Mouse (Mus musculus) adrenal gland, postnatal 25 days (tissue): ENCODE measurements around the gene Nicn1. TPM values are rescaled to one million over a fixed set of nuclear protein-coding genes. Genes with fewer than 3 reads are reported as not detected.
"Not testable (repeated sequence)": the region's sequence is repeated elsewhere in the genome, so short reads cannot be mapped to it uniquely, and the experiment has no call there.

ENCODE experiments used
- DNase-seq: peaks from one replicate; pipeline ENCODE4 v3.0.0; 2021; ENCODE audit warnings: mixed read lengths
- total RNA-seq: library from RNA; stranded (reverse); gene quantifications from 2 replicates; pipeline ENCODE4 v1.2.3, GENCODE M21; 2021

Nicn1 gene
- total RNA-seq, 1 experiment from 2014 or later: 22.3 TPM

DNA sequence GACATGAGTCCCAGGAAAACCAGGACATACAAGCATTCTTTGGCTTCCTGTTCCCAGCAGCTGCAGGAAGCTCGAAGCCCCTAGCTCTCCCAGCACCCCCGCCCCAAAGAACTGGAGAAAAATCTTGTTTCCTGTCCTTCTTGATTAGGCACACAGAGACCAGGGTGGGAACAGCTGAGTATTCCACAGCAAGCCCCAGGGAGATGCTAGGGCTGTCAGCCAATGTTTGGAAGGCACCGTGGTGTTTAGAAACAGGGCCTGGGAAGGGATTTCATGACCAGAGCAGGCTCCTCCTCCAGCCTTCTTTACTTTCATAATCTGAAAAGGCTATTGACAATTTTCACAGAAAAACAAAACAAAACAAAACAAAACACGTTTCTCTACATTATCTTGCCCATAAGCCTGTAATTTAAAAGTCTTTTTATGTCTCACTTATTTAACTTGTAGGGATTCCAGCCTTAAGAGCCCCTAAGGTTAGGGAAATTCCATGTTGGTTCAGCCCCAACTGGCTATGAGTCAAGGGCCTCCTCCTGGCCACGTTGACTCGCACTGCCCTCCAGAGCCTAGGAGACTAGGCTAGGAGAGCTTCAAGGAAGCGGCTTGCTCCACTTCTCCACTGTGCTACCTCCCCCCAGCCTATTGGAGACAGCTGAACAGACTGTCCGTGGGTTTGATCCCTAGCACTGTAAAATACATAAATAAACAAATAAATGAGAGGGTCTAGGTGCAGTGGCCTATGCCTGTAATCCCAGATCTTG lies 10.0 kb upstream of the Nicn1 start:
- peak; percentile 58 for DNase-seq

DNA sequence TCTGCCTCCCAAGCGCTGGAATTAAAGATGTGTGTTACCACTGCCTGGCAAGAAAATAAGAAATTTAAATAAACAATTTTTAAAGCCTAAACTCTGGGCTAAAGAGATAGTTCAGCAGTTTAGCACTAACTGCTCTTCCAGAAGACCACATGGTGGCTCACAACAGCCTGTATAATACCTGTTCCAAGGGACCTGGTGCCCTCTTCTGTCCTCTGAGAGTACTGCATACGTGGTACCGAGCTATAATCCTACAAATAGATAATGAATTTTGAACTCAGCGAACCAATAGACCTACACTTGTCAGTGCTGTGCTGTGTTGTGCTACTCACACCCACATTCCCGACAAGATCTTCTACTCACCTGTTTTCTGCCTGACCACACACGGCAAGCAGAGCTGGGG lies 5.8 kb upstream of the Nicn1 start:
- peak; percentile 71 for DNase-seq

- DNase-seq: not testable (repeated sequence)
These were observed 2.5 kb upstream of the Nicn1 start for GRCm38 (mm10) chr9:108287526-108288238.

- no peak for DNase-seq
These were observed 882 bp upstream of the Nicn1 start for GRCm38 (mm10) chr9:108289347-108289746.

DNA sequence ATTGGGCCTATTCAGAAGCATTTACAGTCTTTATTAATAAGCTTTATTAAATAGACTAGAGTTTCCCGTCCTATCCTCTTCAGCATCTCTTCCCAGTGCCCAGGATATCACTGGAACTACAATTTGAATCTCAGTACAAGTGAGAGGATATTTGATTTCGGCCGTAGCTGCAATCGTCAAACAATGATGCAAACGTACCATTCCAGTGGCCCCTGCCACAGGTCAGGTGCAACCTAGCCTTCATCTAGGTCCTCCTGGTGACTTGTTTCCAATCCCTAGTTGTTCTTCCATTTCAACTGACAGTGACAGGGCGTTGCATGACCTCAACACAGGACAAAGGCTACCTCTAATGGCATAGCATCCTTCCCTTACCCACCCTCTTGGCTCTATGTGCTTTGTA lies 544 bp downstream of the Nicn1 start:
- no peak for DNase-seq

DNA sequence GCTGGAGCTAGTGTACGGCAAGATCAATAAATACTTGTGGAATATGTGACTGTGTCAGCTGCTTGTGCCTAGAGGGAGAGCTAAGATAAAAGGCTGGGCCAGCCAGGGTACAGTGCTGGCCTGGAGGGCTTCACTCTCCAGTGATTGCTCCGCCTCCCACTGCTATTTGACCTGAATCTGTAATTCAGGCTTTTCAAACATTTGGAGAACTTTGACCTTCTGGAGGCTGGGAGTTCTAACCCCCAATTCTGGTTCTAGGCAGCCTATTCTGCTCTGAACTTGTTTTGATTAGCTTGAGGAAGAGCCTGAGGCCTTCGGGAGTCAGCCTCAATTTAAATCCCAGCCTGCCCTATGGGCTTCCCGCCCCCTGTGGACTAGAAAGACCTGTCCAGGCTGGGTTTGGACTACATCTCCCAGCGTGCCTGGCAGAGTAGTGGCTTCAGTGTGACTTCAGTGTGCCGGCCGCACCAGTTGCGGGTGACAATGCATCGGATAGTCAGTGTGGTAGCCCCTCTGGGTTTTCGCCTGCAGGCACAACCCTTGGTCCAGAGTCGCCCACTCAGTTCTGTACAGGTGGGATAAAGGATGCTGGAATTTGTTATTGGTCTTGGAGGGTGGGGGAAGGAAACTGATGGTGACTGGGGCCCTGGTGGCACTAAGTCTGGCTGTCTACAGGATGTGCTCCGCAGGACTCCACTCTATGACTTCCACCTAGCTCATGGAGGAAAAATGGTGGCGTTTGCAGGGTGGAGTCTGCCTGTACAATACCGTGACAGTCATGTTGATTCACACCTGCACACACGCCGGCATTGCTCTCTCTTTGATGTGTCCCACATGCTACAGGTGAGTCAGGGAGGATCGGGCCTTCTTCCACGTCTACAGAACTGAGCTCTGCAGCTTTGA lies 6.5 kb downstream of the Nicn1 start, which contains the start of gene Amt:
TSS of gene Amt (plus strand) at position 401 of the 903 bp plus-strand sequence.
- DNase-seq: no peak

GRCm38 (mm10) chr9:108301853-108302252 lies 11.6 kb downstream of the Nicn1 start:
- no peak for DNase-seq

GRCm38 (mm10) chr9:108304716-108305115 lies 14.5 kb downstream of the Nicn1 start:
- no peak for DNase-seq

- no peak for DNase-seq
These were observed 14.9 kb downstream of the Nicn1 start for GRCm38 (mm10) chr9:108305170-108305569.

DNA sequence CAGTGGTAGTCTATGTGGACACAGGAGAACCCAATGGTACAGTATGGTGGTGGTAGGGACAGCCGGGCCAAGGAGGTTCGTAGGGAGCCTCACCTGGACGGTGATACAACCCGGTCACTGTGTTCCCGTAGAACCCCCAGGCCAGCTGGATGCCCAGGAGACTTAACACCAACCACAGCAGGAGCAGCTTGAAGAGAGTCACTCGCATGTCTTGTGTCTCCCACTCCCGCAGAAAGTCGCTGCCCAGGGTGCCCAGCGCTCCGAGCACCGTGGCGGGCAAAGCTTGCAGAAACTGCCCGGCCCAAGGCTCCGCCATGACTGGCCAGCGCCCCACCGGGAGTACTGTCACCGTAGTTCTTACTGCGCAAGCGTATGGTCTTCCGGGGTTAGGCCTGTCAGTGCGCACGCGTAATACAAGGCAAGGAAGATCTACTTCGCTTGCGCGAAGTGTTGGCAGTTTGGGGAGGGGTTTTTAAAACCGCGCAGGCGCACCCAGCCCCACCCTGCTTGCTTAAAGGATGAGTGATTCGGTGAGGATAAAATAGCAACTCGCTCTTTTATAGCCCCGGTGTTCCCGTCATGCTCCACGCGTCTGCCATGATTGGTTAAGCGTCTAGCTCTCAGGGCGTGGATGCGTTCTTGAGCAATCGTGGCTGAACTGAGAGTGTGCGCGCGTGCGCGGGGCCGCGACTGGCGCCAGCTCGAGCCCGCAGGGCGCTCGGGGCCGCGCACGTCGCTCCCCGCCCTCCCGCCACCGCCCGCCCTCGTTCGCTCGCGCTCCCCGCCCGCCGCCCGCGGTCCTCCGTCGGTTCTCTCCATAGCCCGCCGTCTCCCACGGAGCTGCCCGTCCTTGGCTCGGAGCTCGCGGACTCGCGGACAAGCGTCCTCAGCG lies 15.6 kb downstream of the Nicn1 start, which contains the start of the genes Rhoa and Tcta:
TSS of gene Rhoa (plus strand) at position 501 of the 892 bp plus-strand sequence.
TSS of gene Tcta (minus strand) at position 532 of the 892 bp plus-strand sequence.
- DNase-seq: peak; percentile 96

DNA sequence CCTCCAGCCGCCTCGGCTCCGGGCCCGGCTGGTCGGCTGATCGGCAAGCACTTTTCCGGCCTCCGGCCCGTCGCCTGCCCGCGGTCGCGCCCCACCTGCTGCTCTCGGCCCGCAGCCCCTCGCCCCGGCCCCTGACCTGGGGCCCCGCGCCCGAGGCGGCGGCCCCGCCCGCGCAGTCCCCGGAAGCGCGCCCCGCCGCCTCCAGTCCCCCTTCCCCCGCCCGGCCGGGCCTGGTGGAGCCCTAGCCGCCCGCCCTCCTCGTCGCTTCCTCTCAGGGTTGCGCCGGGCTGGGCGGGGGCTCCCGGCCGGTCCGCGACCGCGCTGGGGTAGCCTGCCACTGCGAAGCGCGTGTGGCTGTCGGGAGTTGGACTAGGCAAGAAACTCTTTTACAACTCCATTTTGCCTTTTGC lies 16.3 kb downstream of the Nicn1 start:
- peak; percentile 89 for DNase-seq

- no peak for DNase-seq
These were observed 17.0 kb downstream of the Nicn1 start for GRCm38 (mm10) chr9:108307021-108307807.

GRCm38 (mm10) chr9:108308141-108308540 lies 17.9 kb downstream of the Nicn1 start:
- DNase-seq: no peak

DNA sequence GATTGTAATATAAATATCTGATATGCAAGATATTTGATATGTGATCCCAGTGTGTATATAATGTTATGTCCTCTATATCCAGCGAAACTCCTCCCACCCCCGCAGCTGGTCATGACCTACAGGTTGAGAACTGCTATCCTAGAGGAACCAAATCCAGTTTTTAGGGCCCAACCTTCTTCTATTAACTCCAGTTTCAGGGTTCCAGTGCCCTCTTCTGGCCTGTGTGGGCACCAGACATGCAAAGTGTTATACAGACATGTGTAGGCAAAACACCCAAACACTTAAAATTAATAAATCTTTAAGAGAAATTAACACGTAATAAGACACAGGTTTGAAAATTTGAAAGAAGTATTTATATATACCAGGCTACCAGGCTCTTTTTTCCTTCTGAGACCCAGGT lies 27.3 kb downstream of the Nicn1 start:
- no peak for DNase-seq

DNA sequence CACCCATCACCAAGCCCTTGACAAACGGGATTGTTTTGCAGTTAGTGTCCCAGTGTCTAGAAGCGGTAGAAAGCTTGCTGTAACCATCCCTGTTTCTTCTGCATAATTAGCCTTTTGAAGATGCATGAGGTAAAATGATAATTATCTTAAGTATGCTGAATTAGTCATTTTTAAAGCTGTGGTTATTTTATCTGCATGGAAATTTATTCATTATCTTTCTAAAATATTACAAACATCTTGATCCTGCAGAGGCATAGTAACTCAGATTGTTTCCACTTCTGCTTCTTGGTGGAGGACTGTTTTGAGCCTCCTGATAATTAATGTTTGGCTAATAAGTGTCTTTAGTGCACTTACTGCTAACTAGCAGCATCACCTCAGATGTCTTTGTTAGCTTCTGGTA lies 28.2 kb downstream of the Nicn1 start:
- no peak for DNase-seq

DNA sequence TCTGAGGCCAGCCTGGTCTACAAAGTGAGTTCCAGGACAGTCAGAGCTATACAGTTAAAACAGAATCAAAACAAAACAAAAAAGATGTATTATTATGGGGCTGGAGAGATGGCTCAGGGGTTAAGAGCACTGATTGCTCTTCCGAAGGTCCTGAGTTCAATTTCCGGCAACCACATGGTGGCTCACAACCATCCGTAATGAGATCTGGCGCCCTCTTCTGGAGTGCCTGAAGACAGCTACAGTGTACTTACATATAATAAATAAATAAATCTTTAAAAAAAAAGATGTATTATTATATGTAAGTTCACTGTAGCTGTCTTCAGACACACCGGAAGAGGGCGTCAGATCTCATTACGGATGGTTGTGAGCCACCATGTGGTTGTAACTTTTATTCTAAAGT lies 31.8 kb downstream of the Nicn1 start:
- not testable (repeated sequence) for DNase-seq

DNA sequence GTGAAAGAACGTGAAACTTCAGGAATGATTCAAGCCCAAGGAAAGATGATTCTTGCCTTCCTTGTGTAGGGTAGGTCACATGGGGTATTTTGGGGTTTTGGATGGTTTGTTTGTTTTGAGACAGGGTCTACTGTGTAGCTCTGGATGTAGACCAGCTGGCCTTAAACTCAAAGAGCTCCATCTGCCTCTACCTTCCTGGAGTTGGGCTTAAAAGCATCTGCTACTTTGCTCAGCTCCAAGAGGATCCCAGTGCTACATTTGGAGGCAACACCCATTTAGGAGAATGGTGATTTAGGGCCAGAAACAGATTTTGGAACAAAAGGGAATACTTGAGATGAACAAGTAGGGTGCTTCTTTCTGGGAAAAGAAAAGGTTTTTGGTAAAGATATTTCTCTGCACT lies 34.6 kb downstream of the Nicn1 start:
- DNase-seq: no peak

GRCm38 (mm10) chr9:108325811-108326210 lies 35.6 kb downstream of the Nicn1 start:
- DNase-seq: no peak

DNA sequence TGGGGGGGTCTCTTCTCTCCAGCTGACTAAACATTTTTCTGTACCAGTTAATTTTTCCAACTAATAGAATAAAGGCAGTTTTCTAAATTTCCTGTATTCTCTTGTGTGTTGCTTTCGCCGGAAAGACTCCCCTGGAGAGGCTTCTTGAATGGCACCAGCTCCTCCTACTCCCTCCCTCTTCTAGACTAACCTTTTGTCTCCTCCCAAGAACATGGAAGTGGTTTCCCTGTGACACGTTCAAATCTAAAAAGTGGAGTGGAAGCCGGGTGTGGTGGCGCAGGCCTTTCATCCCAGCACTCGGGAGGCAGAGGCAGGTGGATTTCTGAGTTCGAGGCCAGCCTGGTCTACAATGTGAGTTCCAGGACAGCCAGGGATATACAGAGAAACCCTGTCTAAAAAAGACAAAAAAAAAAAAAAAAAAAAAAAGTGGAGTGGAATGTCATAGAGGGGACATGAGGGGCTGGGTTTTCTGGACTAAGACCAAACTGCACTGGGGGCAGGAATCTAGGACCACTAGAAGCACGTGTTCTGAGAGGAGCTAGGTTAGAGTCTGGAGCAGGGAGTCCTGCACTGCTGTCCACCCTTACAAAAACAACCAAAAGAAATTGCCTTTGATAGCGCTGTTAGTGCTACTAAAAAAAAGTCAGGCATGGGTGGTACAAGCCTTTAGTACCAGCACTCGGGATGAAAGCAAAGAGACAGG lies 47.8 kb downstream of the Nicn1 start:
- no peak for DNase-seq

DNA sequence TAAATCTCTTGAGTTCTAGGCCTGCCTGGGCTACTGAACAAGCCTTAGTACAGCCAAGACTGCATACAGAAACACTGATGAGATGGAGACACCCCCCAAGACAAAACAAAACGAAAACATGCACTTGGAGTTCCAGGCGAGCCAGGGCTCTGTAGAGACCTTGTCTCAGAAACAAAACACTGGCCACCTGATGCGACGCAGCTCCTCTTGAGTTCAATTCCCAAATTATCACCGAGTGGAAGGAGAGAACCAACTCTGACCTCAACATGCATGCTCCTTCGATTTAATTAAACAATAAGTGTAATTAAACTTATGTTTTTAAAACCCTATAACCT lies 48.3 kb downstream of the Nicn1 start:
- DNase-seq: no peak
